Mouse (Mus musculus) liver, embryonic 11.5 days (tissue): Measurements from ENCODE around the gene Bcl6. TPM values are rescaled to one million over a fixed set of nuclear protein-coding genes. Genes with fewer than 3 reads are reported as not detected.

Source experiments
- ATAC-seq: fragments of 200-750 bp; cut with Nextera tagmentation; replicated peaks from 2 replicates; pipeline ENCODE4 v1.8.0; 2017; ENCODE audit warnings: moderate number of reproducible peaks, mild to moderate bottlenecking, moderate TSS enrichment, moderate library complexity; ENCODE audit not compliant: low FRiP score
- DNase-seq: peaks from one replicate; pipeline ENCODE4 v3.0.0-alpha.2; 2017; ENCODE audit warnings: low spot score
- H3K27ac ChIP-seq: fragments of 300-500 bp; sonication (generic); 2 replicates; pipeline ENCODE4 v1.5.1; 2014; ENCODE audit warnings: mild to moderate bottlenecking, low read depth, low read length, control low read depth
- H3K27me3 ChIP-seq: fragments of 300-500 bp; sonication (generic); replicated peaks from 2 replicates; pipeline ENCODE4 v1.6.1; 2014; ENCODE audit warnings: low read length, mixed read lengths; ENCODE audit not compliant: control insufficient read depth, insufficient read depth
- H3K36me3 ChIP-seq: fragments of 300-500 bp; sonication (generic); 2 replicates; pipeline ENCODE4 v1.6.1; 2014; ENCODE audit warnings: mild to moderate bottlenecking, low read length, moderate library complexity, mixed read lengths; ENCODE audit not compliant: control insufficient read depth, insufficient read depth
- H3K4me1 ChIP-seq: fragments of 300-500 bp; sonication (generic); replicated peaks from 2 replicates; pipeline ENCODE4 v1.6.1; 2014; ENCODE audit warnings: low read length, mixed read lengths; ENCODE audit not compliant: control insufficient read depth, insufficient read depth
- H3K4me2 ChIP-seq: fragments of 300-500 bp; sonication (generic); 2 replicates; pipeline ENCODE4 v1.6.1; 2014; ENCODE audit warnings: mild to moderate bottlenecking, control low read depth, moderate library complexity
- H3K4me3 ChIP-seq: fragments of 300-500 bp; sonication (generic); 2 replicates; pipeline ENCODE4 v1.5.1; 2014; ENCODE audit warnings: low read depth, low read length, control low read depth
- H3K9ac ChIP-seq: fragments of 300-500 bp; sonication (generic); 2 replicates; pipeline ENCODE4 v1.6.1; 2014; ENCODE audit warnings: low read depth, low read length, control low read depth
- H3K9me3 ChIP-seq: fragments of 300-500 bp; sonication (generic); 2 replicates; pipeline ENCODE4 v1.6.1; 2016; ENCODE audit warnings: low read length, inconsistent platforms, mixed read lengths; ENCODE audit not compliant: control insufficient read depth
- WGBS: fragments of 180-500 bp; shearing (Covaris S2); extraction: QIAGEN DNeasy Blood & Tissue Kit; methylation state at CpG from one replicate; pipeline ENCODE4 v1.1.7; 2014; 5-methylcytosine and 5-hydroxymethylcytosine counted together
- polyA plus RNA-seq: library from polyadenylated mRNA; unstranded; fragments of >200 nt; fragmentation: Nextera tagmentation; extraction: Ambion mirVana; gene quantifications from 2 replicates; pipeline ENCODE4 v1.2.1, GENCODE M21; 2014

Bcl6 gene
- polyA plus RNA-seq, 1 experiment from 2014 or later, result 0.38 TPM

DNA sequence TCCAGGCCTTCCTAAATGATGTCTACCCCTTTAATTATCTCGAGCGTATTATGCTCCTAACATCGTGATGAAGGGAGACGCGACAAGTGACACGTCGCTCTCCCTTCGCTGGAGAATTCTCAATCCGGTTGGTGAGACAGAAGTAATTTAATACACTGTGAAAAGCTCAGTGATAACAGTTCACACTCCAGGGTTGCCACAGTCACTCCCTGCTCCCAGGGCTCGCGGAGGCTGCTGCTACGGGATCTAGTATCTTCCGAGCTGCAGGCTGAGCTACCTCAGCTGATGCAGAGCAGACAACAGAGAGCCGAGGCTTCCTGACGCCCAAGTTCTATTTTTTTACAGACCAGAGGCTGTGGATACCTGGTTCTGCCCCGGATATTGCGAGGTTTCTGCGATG lies 57.4 kb downstream of the Bcl6 start:
- WGBS, result 62% methylated on average over 18 of the region's 18 CpGs
- H3K4me1 ChIP-seq, result no peaks in the 10 kb centered on the region
- H3K4me2 ChIP-seq, result no peak overlapping the region
- H3K9me3 ChIP-seq, result no peaks in the 10 kb centered on the region
- ATAC-seq (no peak), DNase-seq (no peak)
- no peak overlapping the region for H3K4me3 ChIP-seq
- H3K27ac ChIP-seq, result no peak overlapping the region
- no peaks in the 10 kb centered on the region for H3K27me3 ChIP-seq
- H3K9ac ChIP-seq, result no peak overlapping the region
- H3K36me3 ChIP-seq, result no peaks in the 10 kb centered on the region

DNA sequence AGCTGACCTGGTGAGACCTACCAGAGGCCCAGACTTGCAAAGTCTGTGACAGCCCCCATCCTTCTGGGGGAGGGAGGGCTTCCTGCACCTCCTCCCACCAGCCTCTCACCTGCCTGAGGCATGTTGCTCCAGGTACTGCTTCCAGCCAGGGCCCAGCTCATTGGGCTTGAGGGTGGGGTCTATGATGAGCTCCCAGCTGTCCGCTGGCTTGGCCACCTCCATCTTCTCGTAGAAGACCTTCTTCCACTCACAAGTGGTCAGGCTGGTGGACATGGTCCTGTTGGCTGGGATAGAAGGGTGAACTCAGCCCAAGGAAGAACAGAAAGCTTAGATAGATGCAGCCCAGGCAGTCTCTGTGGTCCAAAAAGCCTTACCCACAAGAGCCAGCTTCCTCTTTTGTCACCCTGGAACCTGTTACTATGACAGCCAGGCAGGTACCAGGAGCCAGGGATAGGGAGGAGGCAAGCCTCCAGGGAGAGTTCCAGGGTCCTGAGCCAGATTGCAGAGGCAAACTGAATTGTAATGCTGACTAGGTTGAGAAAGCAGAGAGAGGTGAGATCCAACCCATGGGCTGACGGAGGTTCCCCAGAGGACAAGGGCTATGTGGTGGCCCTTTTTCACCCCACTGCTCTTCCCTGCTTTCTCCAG lies 58.1 kb downstream of the Bcl6 start:
- H3K4me2 ChIP-seq, result no peak overlapping the region
- H3K9me3 ChIP-seq, result no peaks in the 10 kb centered on the region
- no peaks in the 10 kb centered on the region for H3K4me1 ChIP-seq
- no peaks in the 10 kb centered on the region for H3K36me3 ChIP-seq
- 87% methylated on average over 3 of the region's 3 CpGs for WGBS
- ATAC-seq (no peak), DNase-seq (no peak)
- H3K27me3 ChIP-seq, result no peaks in the 10 kb centered on the region
- no peak overlapping the region for H3K4me3 ChIP-seq
- no peak overlapping the region for H3K27ac ChIP-seq
- H3K9ac ChIP-seq, result no peak overlapping the region

DNA sequence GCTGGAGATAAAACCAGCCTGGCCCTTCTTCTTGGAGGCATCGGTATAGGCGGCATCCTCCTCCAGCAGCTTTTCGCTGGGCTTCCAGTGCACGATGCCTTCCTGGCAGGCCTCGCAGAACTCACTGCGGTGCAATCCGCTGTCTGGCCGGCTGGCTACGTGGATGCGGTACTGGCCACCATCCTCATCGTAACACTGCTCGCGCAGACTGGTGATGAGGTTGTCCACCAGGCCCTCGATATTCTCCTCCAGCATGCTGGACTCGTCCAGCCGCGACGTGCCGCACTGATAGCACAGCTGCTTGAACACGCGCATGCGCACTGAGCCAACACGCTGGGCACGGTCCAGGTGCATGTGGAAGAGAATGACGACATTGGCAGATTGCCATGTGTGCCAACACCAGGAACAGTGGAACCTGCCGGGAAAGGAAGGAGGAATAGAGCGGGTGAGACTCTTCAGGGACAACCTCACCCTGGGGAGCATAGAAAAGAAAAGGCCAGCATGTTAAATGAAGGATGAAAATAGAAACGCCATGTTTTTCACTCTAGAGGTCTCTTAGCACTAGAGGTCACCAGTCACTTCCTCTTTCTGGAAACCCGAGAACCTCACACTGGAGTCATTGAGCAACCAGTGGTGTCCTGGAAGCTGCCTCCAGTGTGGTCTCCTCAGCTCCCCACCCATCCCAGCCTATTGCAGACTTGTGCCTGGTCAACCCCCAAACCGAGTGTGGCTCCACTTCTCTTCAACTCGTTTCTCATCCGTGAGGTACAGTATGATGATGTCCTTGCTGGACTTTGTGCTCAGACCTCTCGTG lies 61.1 kb downstream of the Bcl6 start:
- H3K27ac ChIP-seq, result no peak overlapping the region
- ATAC-seq, result no peak
- 87% methylated on average over 33 of the region's 33 CpGs for WGBS

DNA sequence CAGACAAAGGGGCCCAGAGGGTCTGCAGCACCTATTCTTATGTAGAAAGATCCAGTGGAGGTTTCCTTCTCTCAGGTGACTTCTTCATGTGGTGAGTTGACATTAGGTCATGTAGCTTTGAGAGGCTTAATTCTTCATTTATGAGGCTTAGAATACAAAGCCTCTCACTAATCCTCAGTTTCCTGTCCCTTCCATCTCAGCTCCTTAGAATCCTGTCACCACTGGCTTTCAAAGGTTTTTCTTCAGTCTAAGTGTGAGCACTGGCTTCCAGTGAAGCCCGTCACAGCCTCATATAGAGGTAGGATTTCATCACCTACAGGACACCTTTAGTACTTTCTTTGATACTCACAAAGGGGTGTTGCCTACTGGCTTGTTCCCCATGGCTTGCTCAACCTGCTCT lies 65.7 kb downstream of the Bcl6 start:
- Histone ChIP-seq H3K4me3 (no peak overlapping the region), H3K27ac (no peak overlapping the region), H3K4me2 (no peak overlapping the region), H3K9me3 (no peaks in the 10 kb centered on the region), H3K36me3 (no peaks in the 10 kb centered on the region), H3K9ac (no peak overlapping the region), H3K4me1 (no peaks in the 10 kb centered on the region), H3K27me3 (no peaks in the 10 kb centered on the region)
- DNase-seq (no peak), ATAC-seq (no peak)
- WGBS, result 77% methylated on average over 1 of the region's 1 CpGs

More for the DNA sequence above, 61.1 kb downstream of the Bcl6 start:
- Histone ChIP-seq H3K4me3 (no peak overlapping the region), H3K9ac (no peak overlapping the region), H3K9me3 (no peaks in the 10 kb centered on the region), H3K36me3 (no peaks in the 10 kb centered on the region), H3K4me1 (no peaks in the 10 kb centered on the region), H3K27me3 (no peaks in the 10 kb centered on the region), H3K4me2 (no peak overlapping the region)
- no peak for DNase-seq

DNA sequence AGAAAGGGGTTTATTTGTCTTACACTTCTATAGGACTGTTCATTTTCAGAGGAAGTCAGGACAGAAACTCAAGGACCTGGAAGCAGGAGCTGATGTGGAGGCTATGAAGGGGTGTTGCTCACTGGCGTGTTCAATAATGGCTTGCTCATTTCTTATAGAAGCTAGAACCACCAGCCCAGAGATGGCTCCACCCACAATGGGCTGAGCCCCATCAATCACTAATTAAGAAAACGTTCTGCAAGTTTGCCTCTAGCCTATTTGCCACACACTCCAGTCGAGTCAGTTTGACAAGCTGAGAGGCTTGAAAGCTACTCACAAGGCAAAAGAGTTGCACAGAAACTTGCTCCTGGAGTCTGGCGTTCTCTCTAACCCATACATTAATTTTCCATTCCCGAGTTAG lies 67.0 kb downstream of the Bcl6 start:
- H3K4me1 ChIP-seq, result no peaks in the 10 kb centered on the region
- no peak for DNase-seq
- no peak overlapping the region for H3K4me3 ChIP-seq
- H3K4me2 ChIP-seq, result no peak overlapping the region
- no peak for ATAC-seq
- 64% methylated on average over 5 of the region's 5 CpGs for WGBS
- H3K36me3 ChIP-seq, result no peaks in the 10 kb centered on the region
- no peaks in the 10 kb centered on the region for H3K9me3 ChIP-seq
- no peak overlapping the region for H3K9ac ChIP-seq
- H3K27me3 ChIP-seq, result no peaks in the 10 kb centered on the region
- no peak overlapping the region for H3K27ac ChIP-seq

DNA sequence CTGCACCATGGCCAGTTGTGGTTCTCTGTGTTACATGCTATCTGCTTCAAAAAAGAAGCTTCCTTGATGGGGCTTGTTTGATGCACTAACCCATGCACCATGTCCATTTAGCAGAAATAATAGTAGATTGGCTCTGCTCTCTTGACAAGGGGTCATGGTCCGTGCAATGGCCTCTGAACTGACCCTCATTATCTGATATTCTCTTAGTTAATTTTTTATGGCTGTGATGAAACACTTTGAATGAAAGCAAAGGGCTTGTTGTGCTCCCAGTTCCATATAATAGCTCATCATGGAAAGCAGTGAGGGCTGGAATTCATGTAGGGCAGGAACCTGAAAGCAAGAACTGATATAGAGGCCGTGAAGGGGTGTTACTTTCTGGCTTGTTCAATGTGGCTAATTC lies 69.2 kb downstream of the Bcl6 start:
- ATAC-seq, result no peak

More for the DNA sequence above, 69.2 kb downstream of the Bcl6 start:
- Histone ChIP-seq H3K27me3 (no peaks in the 10 kb centered on the region), H3K4me2 (no peak overlapping the region), H3K27ac (no peak overlapping the region), H3K36me3 (no peaks in the 10 kb centered on the region), H3K4me3 (no peak overlapping the region), H3K9ac (no peak overlapping the region), H3K9me3 (no peaks in the 10 kb centered on the region), H3K4me1 (no peaks in the 10 kb centered on the region)
- no peak for DNase-seq
- 77% methylated on average over 2 of the region's 2 CpGs for WGBS

Other genes starting within 250 kb of the Bcl6 start
- 0.33 TPM in 1 of 2 replicates, not detected in the other for gene Sst, start 97.9 kb downstream of the Bcl6 start, polyA plus RNA-seq
- gene Rtp2, start 56.5 kb downstream of the Bcl6 start, polyA plus RNA-seq, result not detected in 2 replicates
- gene Gm37419, start 370 bp downstream of the Bcl6 start, polyA plus RNA-seq, result not detected in 2 replicates